Mouse (Mus musculus): ENCODE measurements around the gene Pcsk6.
"Not testable (repeated sequence)": the region's sequence is repeated elsewhere in the genome, so short reads cannot be mapped to it uniquely, and the experiment has no call there.

Pcsk6 gene

DNA sequence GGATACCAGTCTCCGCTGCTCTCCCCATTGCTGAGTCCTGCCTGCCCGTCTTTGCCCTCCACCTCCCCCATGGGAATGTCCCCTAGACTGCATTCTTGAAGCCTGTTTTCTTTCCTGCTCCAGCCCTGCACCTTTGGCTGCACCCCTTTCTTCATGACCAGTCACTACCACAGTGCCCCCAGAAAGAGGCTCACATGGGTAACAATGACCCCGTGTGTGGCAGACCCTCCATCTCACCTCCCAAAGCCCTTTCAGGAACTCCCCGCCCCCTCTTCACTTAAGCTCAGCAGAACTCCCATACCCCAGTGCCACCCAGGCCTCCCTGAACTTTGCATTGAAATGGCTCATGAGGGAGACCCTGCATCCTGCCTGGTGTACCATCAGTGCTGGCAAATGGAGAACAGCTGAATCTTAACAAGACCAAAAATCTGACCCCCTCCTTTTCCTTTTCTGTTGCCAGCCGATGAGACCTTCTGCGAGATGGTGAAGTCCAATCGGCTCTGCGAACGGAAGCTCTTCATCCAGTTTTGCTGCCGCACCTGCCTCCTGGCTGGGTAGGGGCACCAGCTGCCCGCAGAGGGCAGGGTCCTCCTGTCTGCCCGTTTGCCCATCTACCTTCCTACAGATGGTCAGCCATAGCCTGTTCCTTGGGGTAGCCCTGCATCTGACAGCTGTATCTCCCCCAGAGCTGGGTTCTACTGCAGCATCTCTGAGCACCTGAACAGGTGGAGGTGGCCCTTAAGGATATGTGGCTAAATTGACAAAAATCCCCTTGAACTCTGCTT lies 187.1 kb downstream of the Pcsk6 start:
- no peak for DNase-seq (ENCODE audit: low spot score)

DNA sequence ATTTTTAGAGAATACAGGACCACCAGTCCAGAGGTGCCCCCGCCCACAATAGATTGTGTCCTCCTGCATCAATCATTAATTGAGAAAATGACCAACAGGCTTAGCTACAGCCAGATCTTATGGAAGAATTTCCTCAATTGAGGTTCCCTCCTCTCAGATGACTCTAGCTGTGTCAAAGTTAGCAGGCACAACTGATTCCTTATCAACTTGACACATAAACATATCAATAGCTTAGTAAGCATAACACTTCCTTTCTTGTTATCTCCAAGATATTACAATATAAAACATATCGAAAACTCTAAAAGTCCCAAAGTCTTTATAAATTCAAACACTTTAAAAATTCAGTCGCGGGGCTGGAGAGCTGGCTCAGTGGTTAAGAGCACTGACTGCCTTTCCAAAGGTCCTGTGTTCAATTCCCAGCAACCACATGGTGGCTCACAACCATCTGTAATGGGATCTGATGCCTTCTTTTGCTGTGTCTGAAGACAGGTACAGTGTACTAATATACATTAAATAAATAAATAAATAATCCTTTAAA lies 192.5 kb downstream of the Pcsk6 start:
- no peak for DNase-seq (ENCODE audit: low spot score)

DNA sequence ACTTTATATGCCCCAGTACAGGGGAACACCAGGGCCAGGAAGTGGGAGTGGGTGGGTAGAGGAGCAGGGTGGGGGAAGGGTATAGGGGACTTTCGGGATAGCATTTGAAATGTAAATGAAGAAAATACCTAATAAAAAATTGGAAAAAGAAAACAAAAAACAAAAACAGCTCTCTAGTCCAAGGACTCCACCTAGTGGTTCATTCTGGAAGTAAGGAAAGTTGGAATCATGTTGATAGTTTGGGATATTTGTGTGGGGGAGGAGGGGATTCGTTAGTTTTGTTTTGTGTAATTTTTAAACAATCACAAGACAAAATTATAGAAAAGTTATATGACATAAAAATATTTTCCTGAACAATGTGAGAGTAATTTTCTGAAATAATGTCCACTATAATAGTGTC lies 193.8 kb downstream of the Pcsk6 start:
- not testable (repeated sequence) for DNase-seq (ENCODE audit: low spot score)

DNA sequence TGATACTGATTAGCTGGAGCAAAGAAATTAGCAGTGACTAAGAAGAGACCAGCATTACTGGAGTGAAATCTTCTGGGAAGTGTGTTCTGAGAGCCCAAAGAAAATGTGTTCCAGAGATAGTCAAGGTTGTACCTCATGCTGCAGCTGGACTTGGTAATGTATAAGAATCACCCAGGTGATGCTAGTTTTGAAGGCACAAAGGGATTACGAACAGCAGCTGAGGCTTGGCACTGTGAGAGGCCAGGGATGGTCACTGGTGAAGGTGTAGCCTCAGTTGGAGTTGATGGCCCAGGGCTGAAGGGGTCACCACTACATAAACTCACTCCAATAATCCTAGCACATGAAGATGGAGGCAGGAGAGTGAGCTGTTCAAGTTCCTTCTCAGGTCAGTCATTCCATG lies 197.2 kb downstream of the Pcsk6 start, which contains the start of gene Snrpa1:
Snrpa1 (plus strand) TSS at position 301 of the 400 bp plus-strand sequence.
- no peak for DNase-seq (ENCODE audit: low spot score)

DNA sequence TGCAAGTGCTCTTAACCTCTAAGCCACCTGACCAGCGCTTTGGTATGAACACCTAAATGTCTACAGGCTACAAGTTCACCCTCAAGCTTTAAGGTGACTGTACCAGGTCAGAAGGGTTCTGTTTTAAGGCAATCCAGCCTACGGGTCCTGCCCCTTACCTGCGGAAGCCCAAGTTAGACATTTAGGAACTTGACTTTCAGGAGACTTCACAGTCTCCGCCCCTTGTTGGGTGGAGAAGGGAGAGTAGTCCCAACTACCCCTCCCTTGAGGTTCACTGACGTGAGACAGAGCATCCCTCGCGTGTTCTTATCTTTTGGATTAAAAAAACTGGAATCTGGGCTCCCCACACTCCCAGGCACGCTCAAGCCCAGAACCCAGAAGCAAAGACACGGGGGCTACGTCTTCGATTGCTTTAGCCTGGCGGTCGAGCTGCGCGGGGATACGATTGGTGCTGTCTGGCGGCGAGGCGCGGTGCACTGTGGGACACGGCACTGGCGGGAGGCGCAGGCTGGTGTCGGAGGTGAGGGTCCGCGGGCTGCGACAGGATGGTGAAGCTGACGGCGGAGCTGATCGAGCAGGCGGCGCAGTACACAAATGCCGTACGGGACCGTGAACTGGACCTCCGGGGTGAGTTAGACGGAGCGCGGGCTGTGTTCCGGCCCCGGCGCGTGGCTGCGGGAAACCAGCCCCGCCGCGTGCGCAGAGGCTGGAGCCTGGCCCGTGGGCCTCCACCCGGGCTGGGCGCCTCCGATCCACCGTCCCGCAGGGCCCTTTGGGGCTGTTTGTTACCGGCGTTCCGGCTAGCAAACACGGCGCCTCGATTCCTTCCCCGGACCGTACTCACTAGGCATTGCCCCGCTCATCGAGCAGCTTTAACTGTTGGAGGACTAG lies 198.8 kb downstream of the Pcsk6 start:
- DNase-seq (ENCODE audit: low spot score), result peak; percentile 90

DNA sequence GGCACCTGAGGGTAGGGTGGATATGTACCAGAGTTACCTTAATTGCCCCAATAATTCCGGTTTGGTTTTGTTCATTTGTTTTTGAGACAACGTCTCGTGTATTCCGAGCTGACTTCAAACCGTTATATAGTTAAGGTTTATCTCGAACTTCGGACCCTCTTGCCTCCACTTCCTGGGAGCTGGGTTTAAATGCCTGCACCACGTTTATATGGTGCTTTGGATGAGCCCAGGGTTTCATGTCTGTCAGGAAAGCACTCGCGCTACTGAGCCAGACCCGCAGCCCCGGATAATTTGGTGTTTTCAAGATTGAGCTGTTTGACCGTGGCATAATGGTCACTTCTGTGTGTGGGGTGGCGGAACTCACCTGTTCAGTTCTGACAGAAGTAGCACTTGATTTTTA lies 199.5 kb downstream of the Pcsk6 start:
- DNase-seq (ENCODE audit: low spot score), result peak; percentile 14

DNA sequence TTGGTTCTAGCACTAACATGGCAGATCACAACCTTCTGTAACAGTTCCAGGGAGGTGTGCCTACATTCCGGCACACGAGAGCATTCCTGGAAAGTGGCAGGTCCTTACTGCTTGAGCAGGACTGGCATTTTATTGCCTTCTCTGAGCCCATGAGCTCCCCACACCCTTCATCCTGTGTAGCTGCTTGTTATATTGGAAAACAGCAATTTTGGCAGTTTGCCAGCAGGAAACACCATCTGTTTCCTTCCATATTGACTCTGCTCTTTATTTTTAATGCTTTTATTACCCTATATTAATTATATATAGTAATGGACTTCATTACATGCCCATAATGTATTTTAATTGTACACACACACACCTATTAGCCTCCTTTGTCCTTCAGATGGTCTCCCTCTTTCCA lies 214.9 kb downstream of the Pcsk6 start:
- no peak for DNase-seq (ENCODE audit: low spot score)

DNA sequence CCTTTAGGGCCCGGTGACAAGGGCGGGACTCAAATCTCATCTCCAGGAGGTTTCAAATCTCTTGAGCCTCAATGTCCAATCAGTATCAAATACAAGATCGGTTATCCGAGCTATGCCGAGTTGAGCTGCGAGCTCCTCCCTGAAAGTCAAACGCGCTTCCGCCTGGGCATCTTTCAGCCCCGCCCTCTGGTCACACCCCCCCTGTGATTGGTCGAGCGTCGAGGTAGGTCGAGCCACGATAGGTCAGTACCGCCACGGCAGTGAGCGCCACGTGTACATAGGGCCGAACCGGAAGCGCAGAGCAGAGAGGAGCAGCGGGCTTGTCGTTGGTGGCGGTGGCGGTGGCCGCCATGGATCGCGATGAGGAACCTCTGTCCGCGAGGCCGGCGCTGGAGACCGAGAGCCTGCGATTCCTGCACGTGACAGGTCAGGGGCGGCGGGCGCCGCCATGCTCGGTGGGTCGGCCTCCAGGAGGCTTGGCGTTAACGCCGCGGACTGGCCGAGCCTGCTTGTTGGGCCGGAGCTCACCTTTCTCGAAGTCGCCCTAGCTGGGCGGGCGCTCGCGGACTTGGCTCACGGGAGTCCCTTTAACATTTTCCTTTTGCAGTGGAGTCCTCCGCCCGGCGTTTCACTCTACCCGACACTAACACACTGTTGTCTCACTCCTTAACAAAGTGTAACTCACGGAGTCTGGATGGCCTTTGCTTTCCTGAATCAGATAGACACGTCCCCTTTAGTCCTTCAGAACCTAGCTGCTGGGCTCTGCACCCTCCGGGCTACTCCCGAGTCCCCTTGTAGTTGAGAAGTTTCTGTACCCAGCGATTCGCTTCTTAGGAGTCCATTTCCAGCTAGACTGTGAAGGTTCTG lies 218.1 kb downstream of the Pcsk6 start, which contains the start of gene Selenos:
Selenos (plus strand) TSS at position 286 of the 867 bp plus-strand sequence.
- DNase-seq (ENCODE audit: low spot score), result peak; percentile 98

DNA sequence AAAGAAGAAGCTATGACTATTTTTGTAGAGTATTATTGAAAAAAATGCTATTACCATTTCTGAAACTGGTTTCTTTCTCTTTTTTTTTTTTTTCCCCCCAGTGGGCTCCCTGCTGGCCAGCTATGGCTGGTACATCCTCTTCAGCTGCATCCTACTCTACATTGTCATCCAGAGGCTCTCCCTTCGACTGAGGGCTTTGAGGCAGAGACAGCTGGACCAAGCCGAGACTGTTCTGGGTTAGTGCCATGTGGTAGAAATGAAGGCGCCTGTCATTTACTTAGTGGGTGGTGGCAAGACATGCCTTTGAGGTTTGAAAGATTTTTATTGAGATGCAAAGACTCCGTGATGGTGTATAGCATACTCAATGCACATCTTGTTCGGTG lies 218.7 kb downstream of the Pcsk6 start:
- DNase-seq (ENCODE audit: low spot score), result peak; percentile 5

DNA sequence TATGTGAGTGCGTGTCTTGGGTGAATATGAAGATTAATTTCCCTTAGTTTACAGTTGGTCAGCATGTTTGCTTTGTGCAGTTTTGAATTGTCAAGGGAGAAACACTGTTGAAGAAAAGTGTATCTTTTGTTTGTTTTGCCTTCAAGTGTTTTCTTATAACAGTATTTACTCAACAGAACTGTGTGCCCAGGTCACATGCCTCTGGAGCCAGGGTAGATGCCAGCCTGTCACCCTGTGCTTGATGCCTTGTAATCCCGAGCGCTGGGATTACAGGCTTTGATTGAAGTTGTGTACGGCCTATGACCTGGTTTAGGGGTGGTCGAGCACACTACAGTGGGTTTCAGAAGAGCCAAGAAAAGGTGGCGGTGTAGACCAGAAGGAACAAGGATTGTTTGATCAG lies 222.2 kb downstream of the Pcsk6 start:
- no peak for DNase-seq (ENCODE audit: low spot score)

DNA sequence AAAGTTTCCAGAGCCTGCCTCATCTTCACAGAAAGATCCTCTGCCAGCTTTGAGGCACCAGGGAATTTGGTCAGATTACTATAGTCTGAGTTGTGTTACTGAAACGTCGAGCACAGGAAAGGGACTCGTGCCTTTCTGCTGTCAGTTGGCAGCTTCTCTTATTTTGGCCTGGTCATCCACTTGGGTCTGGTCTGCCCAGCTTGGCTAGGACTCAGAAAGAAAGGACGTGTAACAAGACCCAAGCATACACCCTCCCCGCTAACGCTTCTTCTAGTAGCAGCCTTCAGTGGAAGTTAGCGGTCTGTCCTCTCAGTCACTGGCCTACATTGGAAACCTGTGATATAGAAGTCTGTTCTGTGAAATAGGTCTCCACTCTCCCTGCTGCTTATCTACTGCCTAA lies 223.0 kb downstream of the Pcsk6 start:
- no peak for DNase-seq (ENCODE audit: low spot score)

DNA sequence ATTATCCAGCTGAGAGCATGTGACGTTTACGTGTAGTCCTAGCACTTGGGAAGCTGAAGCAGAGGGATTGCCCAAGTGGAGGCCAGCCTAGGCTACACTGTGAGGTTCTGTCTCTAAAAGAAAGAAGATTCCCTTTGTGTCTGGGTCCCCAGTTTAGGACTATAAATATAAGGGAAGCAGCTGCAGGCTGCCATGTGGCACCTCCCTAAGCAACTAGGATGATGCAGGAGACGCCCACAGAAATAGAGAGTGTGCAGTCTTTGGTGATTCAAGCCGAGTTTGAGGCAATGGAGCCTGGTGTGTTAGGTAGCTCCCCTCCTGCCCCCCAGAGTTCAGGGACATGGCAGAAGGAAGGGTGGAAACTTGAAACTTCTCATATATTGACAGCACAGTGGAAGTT lies 226.1 kb downstream of the Pcsk6 start:
- no peak for DNase-seq (ENCODE audit: low spot score)

DNA sequence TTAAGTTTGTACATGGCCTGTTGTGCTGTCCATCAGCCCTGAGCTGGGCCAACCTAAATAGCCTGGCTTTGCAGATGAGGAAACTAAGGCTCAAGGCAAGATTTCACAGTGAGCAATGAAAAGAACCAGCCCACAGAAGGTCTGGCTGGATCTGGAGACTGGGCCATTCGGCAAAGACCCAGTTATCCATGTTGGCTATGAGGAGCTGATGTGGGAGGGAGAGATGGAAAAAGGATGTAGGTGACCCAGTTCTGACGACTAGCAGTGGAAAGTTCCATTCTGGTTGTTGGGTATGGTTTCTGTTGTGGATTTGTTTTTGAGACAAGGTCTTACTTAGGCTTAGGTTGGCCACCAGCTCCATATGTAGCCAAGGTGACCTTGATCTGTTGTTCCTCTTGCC lies 226.5 kb downstream of the Pcsk6 start:
- no peak for DNase-seq (ENCODE audit: low spot score)

DNA sequence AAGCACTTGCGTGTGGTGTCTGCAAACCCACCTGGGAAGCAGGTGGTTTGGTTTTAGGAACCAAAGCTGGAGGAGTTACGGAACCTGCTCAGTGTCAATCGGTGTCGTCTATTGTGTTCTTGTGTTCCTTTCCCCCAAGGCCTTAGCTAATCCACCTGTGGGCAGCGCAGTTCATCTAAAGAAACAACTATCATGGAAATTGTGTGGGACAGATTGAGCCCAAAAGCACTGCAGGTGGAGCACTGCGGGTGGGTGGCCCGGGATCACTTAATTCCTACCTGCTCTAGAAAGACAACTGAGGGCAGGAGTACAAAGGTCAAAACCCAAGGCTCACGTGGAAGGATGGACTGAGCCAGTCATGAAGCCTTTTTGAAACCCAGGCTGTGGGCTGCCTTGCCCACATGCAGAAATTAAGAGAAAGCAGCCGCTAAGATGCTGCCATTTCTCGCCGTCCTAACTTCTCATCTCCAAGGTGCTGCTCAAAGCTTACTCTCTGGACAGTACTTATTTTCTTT lies 229.2 kb downstream of the Pcsk6 start:
- no peak for DNase-seq (ENCODE audit: low spot score)

DNA sequence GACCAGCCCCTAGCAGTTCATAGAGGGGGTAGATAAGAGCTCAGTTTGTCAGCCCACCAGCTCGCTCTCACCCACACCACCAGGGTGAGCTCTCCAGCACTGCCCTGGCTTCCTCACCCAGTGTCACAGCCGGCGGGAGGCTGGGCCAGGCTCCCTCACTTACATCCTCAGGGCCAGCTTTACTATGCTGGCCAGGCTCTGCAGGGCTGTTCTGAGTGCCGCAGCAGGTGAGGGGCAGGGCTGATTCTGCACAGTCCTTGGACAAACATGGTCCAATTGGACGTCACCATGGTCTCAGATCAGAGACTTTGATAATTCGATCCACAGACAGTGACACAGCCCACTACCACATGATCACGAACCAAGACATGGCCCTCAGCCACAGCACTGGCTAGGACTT lies 230.0 kb downstream of the Pcsk6 start:
- no peak for DNase-seq (ENCODE audit: low spot score)

DNA sequence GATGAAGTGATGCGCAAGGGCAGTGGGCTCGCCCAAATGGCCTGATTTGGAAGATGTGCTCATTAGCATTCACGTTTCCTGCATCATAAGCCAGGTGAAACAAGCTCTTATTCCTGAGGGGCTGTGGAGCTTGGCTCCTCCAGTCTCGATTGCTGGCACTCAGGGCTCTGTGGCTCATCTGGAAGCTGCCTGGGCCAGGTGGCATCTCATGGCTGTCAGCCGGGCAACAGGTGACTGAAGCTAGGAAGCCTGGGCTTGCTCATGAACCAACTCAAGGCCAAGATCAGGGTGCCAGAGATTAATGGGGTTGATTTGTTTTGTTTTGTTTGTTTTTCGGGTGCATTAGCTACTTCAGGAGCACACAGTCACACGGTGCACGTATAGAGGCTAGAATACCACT lies 231.1 kb downstream of the Pcsk6 start:
- DNase-seq (ENCODE audit: low spot score), result no peak

DNA sequence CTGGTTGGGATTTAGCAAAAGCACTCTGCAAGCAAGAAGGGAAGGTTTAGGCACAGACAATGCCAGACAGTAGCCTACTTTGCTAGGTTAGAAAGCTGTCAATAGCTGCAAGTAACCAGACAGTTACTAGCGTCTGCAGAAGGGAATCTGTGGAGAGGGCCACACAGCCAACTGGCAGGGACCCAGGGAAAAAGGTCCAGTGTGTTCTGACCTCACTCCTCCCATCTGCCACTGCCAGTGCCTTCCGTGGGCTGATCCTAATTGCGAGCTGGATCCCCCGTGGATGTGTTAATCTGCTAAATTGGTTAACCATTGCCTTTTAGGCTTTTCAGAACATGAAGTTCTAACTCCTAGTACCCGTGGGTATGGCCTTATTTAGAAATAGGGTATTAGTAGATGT lies 232.6 kb downstream of the Pcsk6 start:
- no peak for DNase-seq (ENCODE audit: low spot score)

DNA sequence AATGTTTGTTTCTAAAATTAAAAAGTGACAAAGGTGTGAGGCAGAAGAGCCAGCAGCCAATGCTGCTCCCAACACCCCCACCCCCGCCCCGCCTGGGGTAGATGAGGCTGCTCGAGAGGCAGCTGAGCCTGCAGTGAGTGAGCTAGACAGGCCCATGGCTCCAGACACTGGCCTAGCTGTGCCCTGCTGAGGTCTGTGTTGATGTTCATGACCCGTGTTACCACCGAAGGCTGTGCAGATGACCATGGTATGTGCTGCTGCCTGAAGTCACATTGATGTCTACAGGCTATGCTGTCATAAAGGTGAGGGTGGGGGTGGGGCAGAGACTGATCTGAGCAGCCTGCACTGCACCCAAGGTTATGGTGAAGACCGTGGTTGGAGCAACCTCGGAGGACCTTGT lies 237.3 kb downstream of the Pcsk6 start:
- no peak for DNase-seq (ENCODE audit: low spot score)
